Mouse (Mus musculus): ENCODE measurements at regions not wholly inside any gene's neighbourhood (a gene's known extent, or its start where the extent isn't known, plus 50 kb on each side); places are given as distances from the start of the nearest gene placed in this dataset.

- no peak for TF ChIP-seq POLR2A (IDR thresholded peaks at IDR 0.05; ENCODE audit: low read depth, low read length)
- TF ChIP-seq CTCF (IDR thresholded peaks at IDR 0.05; ENCODE audit: extremely low read depth, insufficient read length, insufficient replicate concordance, low read depth, low read length) = no peak
These were observed 532.7 kb upstream of the Hs6st1 start for GRCm38 (mm10) chr1:35535470-35535869.
